Mouse (Mus musculus) spleen, postnatal 36 days (tissue): ENCODE measurements around the gene Gm10197.
"Not testable (repeated sequence)": the region's sequence is repeated elsewhere in the genome, so short reads cannot be mapped to it uniquely, and the experiment has no call there.

Experiments
- DNase-seq, 2 experiments: peaks; one replicate each; pipeline ENCODE4 v3.0.0; 2022; ENCODE audit warnings: low spot score in 2 of 2, mixed read lengths in 1 of 2

The Gm10197 gene

GRCm38 (mm10) chr19:53371666-53372065 lies at the start of gene Gm10197:
Gm10197 (minus strand) TSS chr19:53371766.
- no peak for DNase-seq

- DNase-seq: peak; percentile 79
These were observed 49.5 kb upstream of the Gm10197 start for GRCm38 (mm10) chr19:53420924-53421582.

GRCm38 (mm10) chr19:53419834-53420233 lies 48.3 kb upstream of the Gm10197 start:
- peak; percentile 76 to 81 for DNase-seq

GRCm38 (mm10) chr19:53415198-53415597 lies 43.6 kb upstream of the Gm10197 start:
- DNase-seq: no peak

- no peak for DNase-seq
These were observed 43.1 kb upstream of the Gm10197 start for GRCm38 (mm10) chr19:53414650-53415049.

- no peak for DNase-seq
These were observed 42.2 kb upstream of the Gm10197 start for GRCm38 (mm10) chr19:53413617-53414380.

DNA sequence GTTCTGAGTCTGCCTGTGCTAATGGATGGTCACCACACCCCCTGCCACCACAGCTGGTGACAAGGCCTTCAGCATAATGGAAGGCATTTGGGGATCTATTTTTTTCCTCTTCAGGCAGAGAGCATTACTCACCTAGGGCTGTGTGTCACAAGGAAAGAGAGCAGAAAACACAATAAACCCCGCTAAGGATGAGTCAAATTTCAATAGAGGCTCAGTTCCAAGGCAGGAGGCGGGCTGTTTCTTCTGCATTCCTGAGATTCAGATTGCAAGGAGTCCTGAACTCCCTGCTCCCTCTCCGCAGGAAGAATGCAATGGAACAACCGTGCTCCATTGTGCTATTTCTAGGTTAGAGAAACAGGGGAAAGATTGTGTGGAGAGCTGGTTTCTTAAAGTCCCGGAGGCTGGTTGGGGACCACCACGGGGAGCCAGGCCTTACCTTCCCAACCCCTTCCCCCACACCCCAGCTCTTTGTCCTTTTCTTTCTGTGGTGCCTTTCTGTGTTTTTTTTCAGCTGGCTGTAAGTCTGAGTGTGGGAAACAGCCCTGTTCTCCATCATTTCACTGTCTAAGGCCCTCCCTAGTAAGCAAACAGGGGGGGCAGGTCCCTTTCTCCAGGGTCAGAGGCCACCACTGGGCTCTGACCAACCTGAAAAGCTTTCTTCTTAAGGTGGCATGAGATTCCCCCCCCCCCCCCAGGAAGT lies 40.7 kb upstream of the Gm10197 start:
- no peak for DNase-seq

- DNase-seq: no peak
These were observed 38.2 kb upstream of the Gm10197 start for GRCm38 (mm10) chr19:53409663-53410307.

- no peak for DNase-seq
These were observed 36.8 kb upstream of the Gm10197 start for GRCm38 (mm10) chr19:53408398-53408797.

GRCm38 (mm10) chr19:53407350-53407749 lies 35.8 kb upstream of the Gm10197 start:
- no peak for DNase-seq

- DNase-seq: no peak
These were observed 34.2 kb upstream of the Gm10197 start for GRCm38 (mm10) chr19:53405810-53406209.

GRCm38 (mm10) chr19:53404837-53405356 lies 33.3 kb upstream of the Gm10197 start:
- no peak for DNase-seq

GRCm38 (mm10) chr19:53404219-53404836 lies 32.8 kb upstream of the Gm10197 start:
- DNase-seq: no peak

DNA sequence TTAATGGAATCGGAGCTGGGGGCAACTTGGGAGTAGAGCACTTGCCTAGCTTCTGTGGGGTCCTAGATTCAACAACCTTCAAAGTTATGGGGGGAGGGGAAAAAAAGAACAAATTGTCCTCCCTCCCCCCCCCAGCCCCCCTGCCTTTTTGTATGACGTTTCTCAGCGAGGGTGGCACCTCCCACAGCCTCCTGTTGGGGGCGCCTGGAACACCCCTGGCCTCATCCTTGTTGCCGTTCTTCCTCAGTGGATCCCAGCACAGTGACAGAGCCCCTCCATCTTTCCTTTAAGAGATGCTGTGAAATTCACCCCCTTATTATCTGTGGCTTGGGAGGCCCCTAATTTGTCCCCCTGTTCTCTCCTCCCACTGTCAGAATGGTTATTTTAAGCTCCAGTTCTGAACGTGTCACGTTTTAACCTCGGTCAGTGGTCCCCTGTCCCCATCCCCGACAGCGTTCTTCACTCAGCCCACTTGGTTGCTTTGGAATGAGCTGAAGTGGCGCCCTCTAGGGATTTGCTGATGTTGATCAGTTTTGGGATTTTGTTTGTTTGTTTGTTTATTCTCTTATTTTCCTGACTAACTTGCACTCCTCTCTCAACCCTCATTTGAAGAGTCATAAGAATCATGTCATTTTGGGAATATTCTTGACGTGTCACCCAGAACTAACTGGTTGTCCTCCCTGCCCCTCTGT lies 31.3 kb upstream of the Gm10197 start:
- no peak for DNase-seq

DNA sequence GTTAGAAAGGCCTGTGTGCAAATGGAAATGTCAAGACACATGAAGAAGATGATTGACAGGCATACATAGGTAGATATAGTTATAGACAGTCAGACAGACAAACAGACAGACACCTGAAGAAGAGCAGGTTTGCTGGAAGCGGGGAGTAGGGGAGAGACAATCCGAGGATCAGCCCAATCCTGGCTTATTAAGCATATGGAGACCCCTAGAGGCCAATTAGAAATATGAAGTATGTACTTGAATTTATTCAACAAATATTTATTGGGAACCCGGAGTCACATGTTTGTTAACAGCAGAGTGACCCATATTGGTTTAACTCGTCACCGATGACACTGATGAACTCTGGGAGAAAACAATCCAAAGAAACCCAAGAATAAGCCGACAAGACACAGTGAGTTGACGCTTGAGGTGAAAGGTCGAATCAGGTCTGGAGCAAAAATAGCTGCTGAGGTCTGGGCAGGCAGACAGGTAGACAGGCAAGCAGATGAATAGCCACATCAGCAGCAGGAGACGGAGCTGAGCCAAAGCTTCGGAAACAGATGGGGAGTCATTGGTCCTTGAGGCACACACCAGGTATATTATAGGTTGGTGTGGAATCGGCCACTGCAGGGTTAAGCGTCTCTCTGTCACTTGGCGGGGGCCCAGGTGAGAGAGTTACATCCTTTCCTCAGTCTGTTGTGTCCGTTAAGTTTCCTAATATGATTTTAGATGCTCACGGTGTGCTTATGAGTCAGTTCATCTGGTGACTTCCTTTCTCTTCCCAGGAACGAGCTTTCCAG lies 29.0 kb upstream of the Gm10197 start:
- DNase-seq: no peak

DNA sequence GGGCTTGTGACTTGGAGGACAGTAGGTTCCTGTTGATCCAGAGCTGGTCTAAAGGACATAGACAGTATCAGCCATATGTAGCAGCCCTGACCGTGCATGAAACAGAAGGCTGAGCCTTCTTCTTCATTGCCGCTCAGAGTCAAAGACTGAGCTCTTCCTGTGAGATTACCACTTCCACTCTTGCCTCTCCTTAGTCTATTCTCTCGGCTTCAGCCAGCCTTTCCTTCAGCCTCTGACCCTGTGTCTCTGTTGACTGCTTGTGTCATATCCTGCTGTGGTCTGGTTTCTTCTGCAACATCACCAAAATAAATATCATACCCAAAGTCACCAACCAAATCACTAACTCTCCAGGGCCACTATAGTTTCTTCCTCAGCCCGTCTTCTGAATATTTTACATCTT lies 27.6 kb upstream of the Gm10197 start:
- no peak for DNase-seq

DNA sequence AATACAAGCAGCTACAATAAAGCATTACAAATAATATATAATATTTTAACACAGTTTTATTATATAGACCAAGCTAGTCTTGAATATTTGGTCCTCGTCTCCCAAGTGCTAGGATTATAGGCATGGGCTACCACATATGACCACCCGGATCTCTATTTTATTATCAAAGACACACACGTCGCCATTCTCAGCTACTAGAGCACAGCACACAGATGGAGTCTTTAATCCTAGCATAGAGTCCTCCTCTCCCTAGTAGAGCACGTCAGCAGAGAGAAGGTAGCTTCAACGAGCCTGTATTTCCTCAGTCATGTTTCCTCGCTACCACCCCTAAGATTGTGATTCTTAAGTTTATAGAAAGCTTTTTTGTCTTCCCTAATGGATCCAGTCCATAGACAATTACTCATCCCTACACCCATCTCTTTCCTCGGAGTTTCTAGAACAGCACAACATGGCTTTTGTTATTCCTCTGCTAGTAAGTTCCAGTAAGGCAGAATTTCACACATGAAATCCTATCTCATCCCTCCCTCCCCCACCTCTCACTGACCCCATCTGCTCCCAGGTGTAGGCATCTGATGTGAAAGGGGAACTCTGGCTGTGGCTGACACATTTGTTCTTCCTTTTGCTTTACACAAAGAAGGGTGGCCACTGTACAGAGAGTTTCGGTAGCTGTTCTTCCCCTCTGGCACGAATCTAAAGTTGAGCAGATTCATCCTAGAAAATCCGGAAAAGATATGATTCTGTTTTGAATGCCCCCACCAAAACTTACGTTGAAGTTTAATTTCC lies 26.1 kb upstream of the Gm10197 start:
- peak in 1 of 2 experiments; percentile 19 for DNase-seq

DNA sequence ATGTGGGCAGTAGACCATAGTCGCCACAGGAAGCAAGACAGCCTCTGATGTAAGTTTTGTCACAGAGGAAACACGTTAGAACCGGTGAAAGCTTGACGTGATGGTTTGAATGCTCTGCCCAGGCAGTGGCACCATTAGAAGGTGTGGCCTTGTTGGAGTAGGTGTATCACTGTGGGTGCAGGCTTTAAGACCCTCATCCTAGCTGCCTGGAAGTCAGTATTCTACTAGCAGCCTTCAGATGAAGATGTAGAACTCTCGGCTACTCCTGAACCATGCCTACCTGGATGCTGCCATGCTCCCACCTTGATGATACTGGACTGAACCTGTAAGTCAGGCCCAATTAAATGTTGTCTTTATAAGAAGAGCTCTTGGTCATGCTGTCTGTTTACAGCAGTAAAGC lies 24.2 kb upstream of the Gm10197 start:
- peak in 1 of 2 experiments; percentile 27 for DNase-seq

- not testable (repeated sequence) for DNase-seq
These were observed 23.4 kb upstream of the Gm10197 start for GRCm38 (mm10) chr19:53394956-53395355.
